Mouse (Mus musculus): Measurements from ENCODE around the gene Ndufa7.
"Not testable (repeated sequence)": the region's sequence is repeated elsewhere in the genome, so short reads cannot be mapped to it uniquely, and the experiment has no call there.

Ndufa7 gene

DNA sequence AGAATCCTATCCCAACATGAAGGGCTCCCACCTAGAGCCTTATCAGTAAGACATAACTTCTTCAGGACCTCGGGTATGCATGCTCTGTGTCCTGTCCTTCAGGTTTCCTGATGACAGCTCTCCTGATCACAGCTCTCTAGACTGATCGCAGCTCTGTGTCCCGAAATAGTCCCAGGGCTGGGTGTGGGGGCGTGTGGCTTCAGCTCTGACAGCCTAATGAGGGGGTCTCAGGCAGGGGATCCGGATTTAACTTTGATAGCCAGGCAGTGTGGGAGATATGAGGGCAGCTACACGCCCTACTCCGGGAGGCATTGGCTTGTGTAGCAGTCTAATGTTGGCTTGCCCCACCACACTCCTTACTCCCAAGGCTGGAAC is 13.2 kb upstream of the Ndufa7 start:
- in situ Hi-C loops (cut with MseI, MboI), result no loop called here

- in situ Hi-C loops (cut with MseI, MboI), result no loop called here
Measured at GRCm38 (mm10) chr17:33812475-33812874, 11.9 kb upstream of the Ndufa7 start.

DNA sequence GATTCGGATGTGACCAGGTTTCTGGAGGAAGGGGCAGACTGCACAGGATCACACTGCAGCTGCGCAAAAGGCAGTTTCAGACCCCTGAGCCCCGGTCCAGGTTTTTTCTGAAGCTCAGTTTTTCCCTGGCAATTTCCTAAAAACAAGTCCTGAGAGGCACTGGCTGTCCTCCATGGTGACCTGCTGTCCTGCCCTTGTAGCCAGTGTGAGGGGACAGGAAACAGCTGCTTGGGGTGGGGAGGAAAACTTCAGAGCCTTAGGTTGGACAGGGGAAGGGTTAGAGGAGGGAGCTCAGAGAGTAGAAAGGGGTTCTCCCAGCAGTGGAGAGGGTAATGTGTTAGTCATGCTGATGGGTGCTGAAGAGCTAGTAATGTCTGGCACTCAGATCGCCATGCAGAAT is 11.4 kb upstream of the Ndufa7 start:
- in situ Hi-C loops (cut with MseI, MboI), result no loop called here

- in situ Hi-C loops (cut with MseI, MboI), result no loop called here
Measured at GRCm38 (mm10) chr17:33815399-33815798, 9.0 kb upstream of the Ndufa7 start.

GRCm38 (mm10) chr17:33816612-33817011 is 7.8 kb upstream of the Ndufa7 start:
- in situ Hi-C loops (cut with MseI, MboI), result no loop called here

- in situ Hi-C loops (cut with MseI, MboI), result no loop called here
Measured at GRCm38 (mm10) chr17:33817184-33817968, 7.0 kb upstream of the Ndufa7 start.

DNA sequence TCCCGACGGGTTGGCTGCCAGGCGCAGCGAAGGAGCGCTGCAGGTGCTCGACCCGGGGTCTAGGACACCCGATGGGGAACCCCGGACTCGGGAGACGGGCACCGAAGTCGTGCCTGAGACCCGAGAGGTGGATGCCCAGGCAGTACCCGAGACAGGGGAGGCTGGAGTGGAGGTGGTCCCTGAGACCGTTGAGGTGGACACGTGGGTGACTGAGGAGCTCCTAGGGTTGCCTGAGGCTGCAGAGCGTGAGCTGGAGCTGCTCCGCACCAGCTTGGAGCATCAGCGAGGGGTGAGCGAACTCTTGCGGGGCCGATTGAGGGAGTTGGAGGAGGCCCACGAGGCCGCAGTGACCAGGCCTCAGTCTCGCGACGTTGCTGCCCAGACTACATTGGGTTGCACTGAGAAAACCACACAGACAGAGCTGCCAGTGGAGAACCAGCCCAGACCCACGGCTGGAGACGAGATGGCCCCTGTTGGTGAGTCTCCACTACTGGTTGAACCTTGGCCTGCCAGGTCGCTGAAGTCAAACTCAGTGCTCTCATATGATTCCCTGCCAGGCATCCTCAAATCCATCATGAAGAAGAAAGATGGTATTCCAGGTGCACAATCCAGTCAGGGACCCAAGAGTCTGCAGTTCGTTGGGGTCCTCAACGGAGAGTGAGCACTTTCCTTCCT is 6.3 kb upstream of the Ndufa7 start:
- in situ Hi-C loops (cut with MseI, MboI), result no loop called here

DNA sequence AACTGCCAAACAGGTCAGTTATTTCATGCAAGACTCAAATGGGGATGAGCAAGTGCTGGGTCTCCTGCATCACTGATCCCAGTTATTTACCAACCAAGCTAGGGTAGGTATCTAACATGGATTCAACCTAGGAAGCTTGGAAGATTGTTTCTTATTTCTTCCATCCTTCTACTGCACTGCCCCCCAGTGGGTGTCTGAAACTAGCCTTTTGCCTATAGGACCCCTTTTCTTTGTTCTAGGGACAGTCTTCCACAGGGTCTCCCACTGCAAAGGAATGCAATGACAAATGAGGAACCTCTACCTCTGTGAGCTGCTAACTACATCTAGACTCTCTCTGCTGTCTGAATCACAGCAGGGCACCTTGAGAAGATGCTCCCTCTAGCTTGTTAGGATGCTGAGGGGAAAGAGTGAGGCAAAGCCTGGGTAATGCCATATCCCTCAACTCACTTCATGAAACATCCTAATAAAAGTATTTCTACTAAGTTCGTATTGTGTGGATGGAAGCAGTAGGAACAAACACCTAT is 1.9 kb upstream of the Ndufa7 start:
- in situ Hi-C loops (cut with MseI, MboI), result no loop called here

DNA sequence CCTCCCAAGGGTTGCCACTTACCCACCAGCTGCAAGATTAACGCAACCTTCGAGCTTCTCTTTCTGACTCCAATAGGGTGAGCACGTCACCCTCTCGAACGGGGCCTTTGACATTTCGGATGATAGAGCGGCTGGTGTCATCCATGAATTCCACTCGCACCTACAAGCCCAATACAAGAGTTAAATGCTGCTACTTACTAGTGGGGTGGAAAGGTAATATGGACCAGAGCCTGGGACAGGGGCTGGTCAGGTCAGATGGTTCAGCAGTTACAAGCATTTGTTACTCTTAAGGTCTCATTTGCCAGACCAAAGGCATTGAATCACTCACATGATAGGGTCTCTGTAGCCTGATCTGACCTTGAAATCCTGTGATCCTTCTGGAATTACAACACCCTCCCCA is 1.2 kb upstream of the Ndufa7 start:
- in situ Hi-C loops (cut with MseI, MboI), result not testable (repeated sequence)

GRCm38 (mm10) chr17:33824997-33825330 is 592 bp downstream of the Ndufa7 start:
- in situ Hi-C loops (cut with MseI, MboI), result not testable (repeated sequence)

DNA sequence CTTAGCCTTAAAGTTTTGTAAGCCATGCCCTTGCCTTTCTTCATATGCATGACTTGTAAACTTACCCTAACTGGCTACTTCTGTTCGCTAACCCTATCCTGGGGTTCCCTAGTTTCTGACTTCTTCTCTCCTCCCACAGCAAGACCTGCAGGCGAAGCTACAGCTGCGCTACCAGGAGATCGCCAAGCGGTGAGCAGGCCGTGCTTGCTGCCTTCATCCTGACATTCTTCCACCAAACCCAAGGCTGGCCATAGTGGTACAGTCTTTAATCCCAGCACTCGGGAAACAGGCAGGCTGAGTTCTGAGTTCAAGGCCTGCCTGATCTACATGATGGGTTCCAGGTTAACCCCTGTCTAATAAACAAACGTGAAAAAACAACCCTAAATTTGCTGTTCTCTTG is 1.1 kb downstream of the Ndufa7 start:
- in situ Hi-C loops (cut with MseI, MboI), result no loop called here

DNA sequence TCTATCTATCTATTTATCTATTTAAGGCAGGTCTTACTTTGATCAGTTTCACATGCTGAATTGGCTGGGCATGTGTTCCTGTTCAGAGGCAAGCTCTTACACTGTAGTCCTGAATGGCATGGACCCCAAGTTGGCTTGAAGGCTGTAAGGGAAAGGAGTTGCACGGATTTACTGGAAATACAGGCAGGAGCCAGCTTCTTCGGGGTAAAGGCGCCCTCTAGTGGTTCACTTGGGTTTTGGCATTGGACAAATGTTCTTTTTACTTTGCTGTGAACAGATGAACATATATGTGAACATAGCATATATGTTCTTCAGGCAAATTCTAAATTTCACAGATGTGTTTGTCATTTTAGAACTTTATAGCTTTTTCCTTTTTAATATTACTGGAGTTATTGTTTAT is 2.5 kb downstream of the Ndufa7 start:
- in situ Hi-C loops (cut with MseI, MboI), result no loop called here

DNA sequence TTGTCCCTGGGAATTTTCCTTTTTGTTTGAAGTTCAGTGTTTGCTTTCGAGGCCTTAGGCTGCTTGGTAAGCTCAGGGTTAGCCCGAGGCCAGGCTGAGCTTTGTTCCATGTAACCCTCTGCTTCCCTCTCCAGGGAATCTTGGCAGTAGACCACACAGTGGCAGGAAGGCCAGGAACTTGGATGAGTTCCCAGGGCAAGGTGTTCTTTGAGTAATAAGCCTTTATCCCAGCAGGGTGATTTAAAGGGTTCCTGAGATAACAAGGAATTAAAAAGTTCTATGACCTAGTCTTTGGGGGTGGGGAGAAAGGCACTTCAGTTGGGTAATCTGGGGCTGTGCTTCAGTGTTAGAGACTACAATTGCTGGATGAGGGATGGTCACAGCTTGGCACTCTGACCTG is 4.5 kb downstream of the Ndufa7 start:
- in situ Hi-C loops (cut with MseI, MboI), result no loop called here

- in situ Hi-C loops (cut with MseI, MboI), result no loop called here
Measured at GRCm38 (mm10) chr17:33829561-33829960, 5.2 kb downstream of the Ndufa7 start.

DNA sequence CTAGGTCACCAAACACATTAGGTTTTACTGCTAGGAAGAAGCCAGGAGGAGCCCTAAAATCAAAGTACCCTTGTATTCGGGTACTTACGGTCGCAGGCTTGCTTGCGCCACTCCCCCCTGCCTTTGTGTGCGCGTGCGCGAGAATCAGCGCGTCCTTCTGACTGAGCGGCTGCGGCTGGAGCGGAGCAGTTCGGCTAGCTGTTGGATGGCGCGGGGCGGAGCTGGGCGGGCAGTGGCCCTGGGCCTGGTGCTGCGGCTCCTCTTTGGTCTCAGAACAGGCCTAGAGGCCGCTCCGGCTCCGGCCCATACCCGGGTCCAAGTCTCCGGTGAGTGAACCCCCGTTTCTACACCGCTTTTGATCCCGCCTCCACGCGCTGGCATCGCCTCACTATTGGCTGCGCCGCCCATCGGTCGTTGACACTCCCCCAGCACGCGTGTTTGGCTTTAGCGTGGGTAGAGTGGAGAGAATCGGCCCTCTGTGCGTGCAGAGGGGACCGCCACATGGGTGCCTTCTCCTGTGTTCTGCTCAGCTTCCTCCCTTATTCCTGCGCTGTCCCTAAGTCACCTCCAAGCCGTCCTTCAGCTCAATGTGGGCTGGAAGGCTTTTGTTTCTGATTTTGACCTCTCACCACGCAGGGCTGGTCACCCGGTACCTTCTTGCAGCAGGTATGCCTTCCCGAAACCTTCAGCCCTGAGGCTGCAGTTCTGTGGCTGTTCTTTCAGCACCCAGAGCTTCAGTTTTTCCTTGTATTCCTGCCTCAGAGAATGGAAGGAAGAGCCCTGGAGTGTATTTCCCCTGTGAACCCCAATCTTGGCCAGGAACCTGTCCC is 18.8 kb downstream of the Ndufa7 start, which contains the start of gene Cd320:
Gene Cd320, plus strand, starts transcription at position 126 of the 830 bp plus-strand sequence.
- in situ Hi-C loops (cut with MseI, MboI), result no loop called here

DNA sequence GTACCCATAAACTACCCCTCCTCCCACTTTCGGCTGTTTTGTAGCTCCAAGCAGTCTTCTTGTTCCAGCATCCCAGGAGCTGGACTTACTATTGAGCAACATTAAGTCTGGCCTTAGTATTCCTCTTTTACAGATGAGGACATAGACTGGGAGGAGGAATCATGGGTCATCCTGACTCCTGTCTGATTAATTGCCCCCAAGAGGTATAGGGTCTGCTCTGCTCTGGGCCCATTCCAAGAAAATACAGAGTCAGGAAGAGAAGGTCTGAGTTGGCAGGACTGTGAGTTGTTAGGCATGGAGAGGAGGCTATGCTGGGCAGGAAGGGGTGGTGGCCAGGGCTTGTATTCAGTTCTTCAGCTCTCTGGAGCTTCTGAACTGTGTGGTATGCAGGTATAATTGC is 19.8 kb downstream of the Ndufa7 start:
- in situ Hi-C loops (cut with MseI, MboI), result no loop called here

GRCm38 (mm10) chr17:33848139-33848538 is 23.8 kb downstream of the Ndufa7 start:
- in situ Hi-C loops (cut with MseI, MboI), result no loop called here

DNA sequence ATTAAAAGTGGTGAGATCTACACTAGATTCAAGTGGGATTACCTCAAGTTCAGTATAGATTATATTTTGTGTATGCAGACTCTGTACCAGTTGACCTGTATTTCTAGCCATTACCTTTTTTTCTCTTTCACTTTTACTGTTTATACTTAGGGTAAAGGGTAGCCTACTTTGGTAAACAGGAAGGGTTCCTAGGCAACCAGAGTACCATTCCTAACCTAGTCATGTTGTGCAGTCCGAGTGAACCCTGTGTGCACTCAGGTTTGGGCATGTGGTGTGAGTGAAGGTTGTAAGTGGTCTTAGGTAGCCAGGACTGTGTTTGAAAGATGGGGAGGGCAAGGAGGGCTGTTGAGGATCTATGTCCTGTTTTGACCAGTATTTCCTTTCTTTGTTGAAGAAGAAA is 27.0 kb downstream of the Ndufa7 start:
- in situ Hi-C loops (cut with MseI, MboI), result no loop called here

DNA sequence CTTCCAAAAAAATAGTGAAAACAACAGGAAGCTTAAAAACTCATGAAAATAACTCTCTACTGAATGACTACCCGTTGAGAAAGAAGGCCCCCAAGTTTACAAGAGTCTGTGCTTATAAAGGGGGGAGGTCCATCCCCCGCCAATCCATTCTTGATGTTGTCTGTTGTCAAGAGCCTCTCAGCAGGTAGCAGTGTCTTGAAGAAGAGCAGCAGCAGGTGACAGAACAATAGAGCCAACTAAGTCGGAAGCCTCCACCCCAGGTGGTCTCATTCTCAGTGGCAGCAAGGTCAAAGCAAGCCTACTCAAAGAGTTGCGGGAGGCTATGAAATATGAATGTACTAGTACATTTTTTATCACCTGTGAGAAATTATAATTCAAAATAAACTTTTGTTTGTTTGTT is 33.4 kb downstream of the Ndufa7 start:
- in situ Hi-C loops (cut with MseI, MboI), result no loop called here

GRCm38 (mm10) chr17:33865330-33866030 is 41.1 kb downstream of the Ndufa7 start:
- in situ Hi-C loops (cut with MseI, MboI), result no loop called here

GRCm38 (mm10) chr17:33873537-33873936 is 49.2 kb downstream of the Ndufa7 start, which contains the start of gene Gm7029:
Gene Gm7029, plus strand, starts transcription at chr17:33873837.
- in situ Hi-C loops (cut with MseI, MboI), result not testable (repeated sequence)

DNA sequence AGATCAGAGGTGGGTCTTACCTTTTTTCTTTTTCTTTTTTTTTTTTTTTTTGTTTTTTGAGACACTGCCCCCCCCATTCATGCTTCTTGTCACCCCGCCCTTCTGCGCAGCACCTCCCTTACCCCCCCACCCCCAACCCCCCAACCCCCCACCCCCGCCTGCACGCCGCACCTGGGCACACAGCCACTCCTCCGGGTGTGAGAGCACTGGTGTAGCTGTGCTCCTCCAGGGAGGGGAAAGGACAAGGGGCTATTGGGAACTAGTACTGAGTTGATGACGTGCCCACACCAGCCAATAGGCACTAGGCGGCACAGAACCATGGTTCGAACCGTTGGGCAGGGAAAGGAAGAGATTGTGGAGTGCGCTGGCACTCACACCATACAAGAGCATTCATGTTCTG is 50.0 kb downstream of the Ndufa7 start:
- in situ Hi-C loops (cut with MseI, MboI), result no loop called here
